Mouse (Mus musculus): ENCODE results near the gene Ina. TPM values are rescaled to one million over a fixed set of nuclear protein-coding genes. Genes with fewer than 3 reads are reported as not detected.
"Not testable (repeated sequence)": the region's sequence is repeated elsewhere in the genome, so short reads cannot be mapped to it uniquely, and the experiment has no call there.

The Ina gene
- total RNA-seq, 2 experiments from 2014 or later: 0.38 to 0.40 TPM

- no peak for DNase-seq
Measured at GRCm38 (mm10) chr19:46984726-46985622, 29.5 kb upstream of the Ina start.

GRCm38 (mm10) chr19:46987646-46988045 lies 26.9 kb upstream of the Ina start:
- no peak for DNase-seq

GRCm38 (mm10) chr19:46988231-46989087 lies 26.0 kb upstream of the Ina start:
- DNase-seq: no peak

- DNase-seq: no peak
Measured at GRCm38 (mm10) chr19:46989479-46990152, 24.9 kb upstream of the Ina start.

- no peak for DNase-seq
Measured at GRCm38 (mm10) chr19:46990153-46990518, 24.4 kb upstream of the Ina start.

- DNase-seq: not testable (repeated sequence)
Measured at GRCm38 (mm10) chr19:46990625-46991024, 23.9 kb upstream of the Ina start.

- DNase-seq: peak; percentile 88
Measured at GRCm38 (mm10) chr19:46991145-46991544, 23.4 kb upstream of the Ina start.

GRCm38 (mm10) chr19:46992329-46992728 lies 22.2 kb upstream of the Ina start:
- DNase-seq: not testable (repeated sequence)

GRCm38 (mm10) chr19:46996095-46996494 lies 18.4 kb upstream of the Ina start:
- no peak for DNase-seq

GRCm38 (mm10) chr19:46998168-46998870 lies 16.2 kb upstream of the Ina start:
- DNase-seq: no peak

GRCm38 (mm10) chr19:46998953-46999352 lies 15.5 kb upstream of the Ina start:
- no peak for DNase-seq

GRCm38 (mm10) chr19:46999753-47000152 lies 14.7 kb upstream of the Ina start:
- no peak for DNase-seq

- DNase-seq: not testable (repeated sequence)
Measured at GRCm38 (mm10) chr19:47000357-47000756, 14.1 kb upstream of the Ina start.

- no peak for DNase-seq
Measured at GRCm38 (mm10) chr19:47003742-47004511, 10.6 kb upstream of the Ina start.

GRCm38 (mm10) chr19:47005873-47006272 lies 8.6 kb upstream of the Ina start:
- DNase-seq: no peak

GRCm38 (mm10) chr19:47006321-47006720 lies 8.2 kb upstream of the Ina start:
- DNase-seq: peak; percentile 77

GRCm38 (mm10) chr19:47009420-47009819 lies 5.1 kb upstream of the Ina start:
- no peak for DNase-seq

GRCm38 (mm10) chr19:47009943-47010342 lies 4.6 kb upstream of the Ina start:
- no peak for DNase-seq

- no peak for DNase-seq
Measured at GRCm38 (mm10) chr19:47012521-47013130, 1.9 kb upstream of the Ina start.

GRCm38 (mm10) chr19:47013340-47014158 lies 949 bp upstream of the Ina start:
- DNase-seq: no peak

Data from gastrocnemius, postnatal 10 days (tissue).